Mouse (Mus musculus): ENCODE data around the gene Ptch2. TPM values are rescaled to one million over a fixed set of nuclear protein-coding genes. Genes with fewer than 3 reads are reported as not detected.

Gene Ptch2
- polyA plus RNA-seq, 1 experiment from 2014 or later = 3.5 TPM

DNA sequence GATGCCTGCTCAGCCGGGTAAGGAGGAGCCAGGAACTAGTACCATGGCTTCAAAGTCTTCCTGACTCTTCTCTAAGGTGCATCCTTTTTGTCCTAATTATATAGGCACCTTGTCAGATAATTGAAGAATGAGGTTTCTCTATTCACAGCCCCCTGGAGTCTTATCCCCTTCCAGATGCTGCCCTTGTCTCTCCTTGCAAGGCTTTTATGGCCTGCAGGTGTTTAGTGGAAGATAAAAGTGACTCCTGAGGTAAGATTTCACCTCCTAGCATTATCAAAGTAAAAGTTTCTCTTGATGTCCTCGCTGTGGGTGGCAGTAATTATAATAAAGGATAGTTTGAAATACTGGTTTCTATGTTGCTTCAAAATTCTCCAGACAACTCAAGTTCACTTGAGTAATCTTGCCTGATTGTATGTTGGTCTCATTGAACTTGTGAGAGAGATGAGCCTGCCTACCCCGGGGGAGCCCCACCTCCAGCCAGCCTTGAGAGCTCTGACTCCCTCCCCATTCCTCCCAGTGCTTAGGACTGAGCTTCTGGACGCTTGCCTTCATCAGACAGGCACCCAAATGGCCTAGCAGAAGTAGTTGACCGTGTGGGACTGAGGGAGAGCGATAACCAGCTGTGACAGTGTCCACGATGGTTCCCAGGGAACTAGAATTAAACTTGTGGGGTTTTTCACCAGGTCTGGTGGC lies 7.8 kb upstream of the Ptch2 start:
- no peaks in the 10 kb centered on the region for H3K27me3 ChIP-seq (ENCODE audit: insufficient read depth, poor library complexity, severe bottlenecking)
- peaks cover 12% of the 10 kb centered on the region for H3K36me3 ChIP-seq
- no peak for DNase-seq (ENCODE audit: low spot score)
- H3K27ac ChIP-seq = no peak overlapping the region
- H3K4me3 ChIP-seq = no peak overlapping the region
- WGBS = 76% methylated on average over 7 of the region's 7 CpGs
- no peaks in the 10 kb centered on the region for H3K9me3 ChIP-seq
- H3K4me1 ChIP-seq = 0 out of 2 replicates have a peak, but pooled peaks cover 5% of the 10 kb centered on the region

GRCm38 (mm10) chr4:117090586-117090985 lies 5.3 kb upstream of the Ptch2 start:
- no peak for DNase-seq (ENCODE audit: low spot score)
- Histone ChIP-seq H3K4me1 (peaks cover 9% of the 10 kb centered on the region), H3K4me3 (no peak overlapping the region), H3K27me3 (ENCODE audit: insufficient read depth, poor library complexity, severe bottlenecking) (no peaks in the 10 kb centered on the region), H3K27ac (no peak overlapping the region), H3K9me3 (no peaks in the 10 kb centered on the region), H3K36me3 (peaks cover 8% of the 10 kb centered on the region)
- 76% methylated on average over 7 of the region's 7 CpGs for WGBS

- H3K4me1 ChIP-seq = peaks cover 24% of the 10 kb centered on the region
- no peak for DNase-seq (ENCODE audit: low spot score)
- H3K27me3 ChIP-seq (ENCODE audit: insufficient read depth, poor library complexity, severe bottlenecking) = peaks cover 3% of the 10 kb centered on the region; the same call in 1 of the 2 replicates
- no peaks in the 10 kb centered on the region for H3K9me3 ChIP-seq
- H3K27ac ChIP-seq = no peak overlapping the region
- WGBS = 86% methylated on average over 3 of the region's 3 CpGs
- H3K4me3 ChIP-seq = no peak overlapping the region
- 0 out of 2 replicates have a peak, but pooled peaks cover 2% of the 10 kb centered on the region for H3K36me3 ChIP-seq
These were observed 1.1 kb upstream of the Ptch2 start for GRCm38 (mm10) chr4:117094626-117095361.

- Histone ChIP-seq H3K27me3 (ENCODE audit: insufficient read depth, poor library complexity, severe bottlenecking) (peaks cover 3% of the 10 kb centered on the region; the same call in 1 of the 2 replicates), H3K36me3 (0 out of 2 replicates have a peak, but pooled peaks cover 2% of the 10 kb centered on the region), H3K27ac (peak overlapping the region; percentile 48; the same call in 1 of the 2 replicates), H3K9me3 (no peaks in the 10 kb centered on the region), H3K4me3 (peak overlapping the region; percentile 80), H3K4me1 (peaks cover 24% of the 10 kb centered on the region)
- no peak for DNase-seq (ENCODE audit: low spot score)
- WGBS = 12% methylated on average over 5 of the region's 5 CpGs
These were observed 791 bp downstream of the Ptch2 start for GRCm38 (mm10) chr4:117096666-117097065.

DNA sequence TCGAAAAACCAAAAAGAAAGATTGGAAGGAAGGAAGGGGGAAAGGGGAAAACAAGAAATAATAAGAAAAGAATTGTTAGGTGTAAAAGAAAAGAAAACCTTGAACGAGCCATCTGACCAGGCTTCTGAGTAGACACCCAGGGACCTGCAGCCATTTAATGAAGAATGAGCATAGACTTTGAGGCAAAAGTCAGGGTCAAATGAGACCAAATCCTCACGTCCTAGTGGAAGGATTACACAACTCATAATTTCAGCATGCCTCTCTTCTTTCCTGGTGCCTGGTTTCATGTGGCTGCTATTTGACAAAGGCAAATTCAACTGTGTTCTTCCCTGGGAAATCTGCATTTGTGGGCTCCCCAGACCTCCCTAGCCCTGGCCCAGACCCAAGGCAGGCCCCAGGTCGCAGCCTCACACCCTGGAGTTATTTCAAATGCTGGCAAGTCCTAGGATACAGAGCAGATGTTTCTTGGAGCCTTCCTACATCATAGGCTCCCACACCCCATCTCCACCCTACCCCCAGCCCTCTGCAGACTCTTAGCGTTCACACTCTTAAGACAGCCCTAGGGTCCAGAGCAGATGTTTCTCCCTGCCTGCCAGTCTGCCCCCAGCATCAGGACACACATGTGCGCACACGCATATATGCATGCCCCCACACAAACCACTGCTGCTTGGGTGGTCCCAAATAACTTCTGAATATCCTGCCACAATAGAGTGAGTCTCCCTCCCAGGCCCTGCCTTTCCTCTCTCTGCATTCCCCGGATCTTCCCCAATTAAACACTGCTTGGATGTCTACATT lies 2.3 kb downstream of the Ptch2 start:
- 70% methylated on average over 8 of the region's 8 CpGs for WGBS
- H3K4me1 ChIP-seq = peaks cover 24% of the 10 kb centered on the region

DNA sequence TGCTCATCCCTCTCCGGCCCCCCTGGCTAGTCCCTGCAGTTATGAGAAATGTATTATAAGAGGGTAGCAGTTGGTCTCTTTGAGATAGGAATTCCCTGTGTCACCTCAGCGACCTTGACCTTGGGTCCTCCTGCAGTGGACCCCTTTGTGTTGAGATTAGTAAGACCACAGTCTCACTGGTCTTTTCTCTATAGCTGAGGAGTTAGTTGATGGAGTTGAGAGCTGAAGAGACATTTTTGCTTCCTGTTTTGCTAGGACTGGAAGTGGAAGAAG lies 2.8 kb downstream of the Ptch2 start:
- Histone ChIP-seq H3K9me3 (no peaks in the 10 kb centered on the region), H3K4me3 (no peak overlapping the region), H3K4me1 (peaks cover 25% of the 10 kb centered on the region), H3K27me3 (ENCODE audit: insufficient read depth, poor library complexity, severe bottlenecking) (peaks cover 3% of the 10 kb centered on the region; the same call in 1 of the 2 replicates), H3K27ac (no peak overlapping the region), H3K36me3 (peaks cover 5% of the 10 kb centered on the region; the same call in 1 of the 2 replicates)
- DNase-seq (ENCODE audit: low spot score) = no peak
- 77% methylated on average over 2 of the region's 2 CpGs for WGBS

More for the DNA sequence above, 2.3 kb downstream of the Ptch2 start:
- H3K4me3 ChIP-seq = no peak overlapping the region
- no peak for DNase-seq (ENCODE audit: low spot score)
- peaks cover 3% of the 10 kb centered on the region; the same call in 1 of the 2 replicates for H3K27me3 ChIP-seq (ENCODE audit: insufficient read depth, poor library complexity, severe bottlenecking)
- H3K27ac ChIP-seq = no peak overlapping the region
- H3K9me3 ChIP-seq = no peaks in the 10 kb centered on the region
- H3K36me3 ChIP-seq = peaks cover 4% of the 10 kb centered on the region; the same call in 1 of the 2 replicates

GRCm38 (mm10) chr4:117100036-117100435 lies 4.2 kb downstream of the Ptch2 start:
- Histone ChIP-seq H3K36me3 (peaks cover 10% of the 10 kb centered on the region; the same call in 1 of the 2 replicates), H3K4me1 (peaks cover 32% of the 10 kb centered on the region), H3K27me3 (ENCODE audit: insufficient read depth, poor library complexity, severe bottlenecking) (peaks cover 3% of the 10 kb centered on the region; the same call in 1 of the 2 replicates), H3K27ac (no peak overlapping the region), H3K9me3 (no peaks in the 10 kb centered on the region), H3K4me3 (no peak overlapping the region)
- no peak for DNase-seq (ENCODE audit: low spot score)
- WGBS = 75% methylated on average over 4 of the region's 4 CpGs

GRCm38 (mm10) chr4:117101218-117101617 lies 5.3 kb downstream of the Ptch2 start:
- Histone ChIP-seq H3K4me3 (no peak overlapping the region), H3K27me3 (ENCODE audit: insufficient read depth, poor library complexity, severe bottlenecking) (peaks cover 3% of the 10 kb centered on the region; the same call in 1 of the 2 replicates), H3K9me3 (no peaks in the 10 kb centered on the region), H3K4me1 (peaks cover 30% of the 10 kb centered on the region), H3K27ac (peak overlapping the region; percentile 59; the same call in 1 of the 2 replicates), H3K36me3 (peaks cover 10% of the 10 kb centered on the region; the same call in 1 of the 2 replicates)
- DNase-seq (ENCODE audit: low spot score) = peak; percentile 83
- 45% methylated on average over 7 of the region's 7 CpGs for WGBS

DNA sequence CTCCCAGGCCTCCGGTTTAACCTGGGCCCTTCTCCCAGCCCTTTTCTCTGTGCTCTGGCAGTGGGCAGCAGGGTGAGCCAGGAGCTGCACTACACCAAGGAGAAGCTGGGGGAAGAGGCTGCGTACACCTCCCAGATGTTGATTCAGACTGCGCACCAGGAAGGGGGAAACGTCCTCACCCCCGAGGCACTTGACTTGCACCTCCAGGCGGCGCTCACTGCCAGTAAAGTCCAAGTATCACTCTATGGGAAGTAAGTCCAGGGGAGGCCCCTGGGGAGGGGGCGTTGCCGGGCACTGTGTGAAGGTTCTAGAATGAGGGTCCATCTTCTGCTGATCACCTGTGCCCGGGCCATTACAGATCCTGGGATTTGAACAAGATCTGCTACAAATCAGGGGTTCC lies 8.8 kb downstream of the Ptch2 start:
- Histone ChIP-seq H3K4me1 (peaks cover 16% of the 10 kb centered on the region; the same call in 1 of the 2 replicates), H3K4me3 (no peak overlapping the region), H3K27me3 (ENCODE audit: insufficient read depth, poor library complexity, severe bottlenecking) (no peaks in the 10 kb centered on the region), H3K36me3 (peaks cover 26% of the 10 kb centered on the region), H3K27ac (no peak overlapping the region), H3K9me3 (no peaks in the 10 kb centered on the region)
- 77% methylated on average over 10 of the region's 10 CpGs for WGBS
- DNase-seq (ENCODE audit: low spot score) = no peak

DNA sequence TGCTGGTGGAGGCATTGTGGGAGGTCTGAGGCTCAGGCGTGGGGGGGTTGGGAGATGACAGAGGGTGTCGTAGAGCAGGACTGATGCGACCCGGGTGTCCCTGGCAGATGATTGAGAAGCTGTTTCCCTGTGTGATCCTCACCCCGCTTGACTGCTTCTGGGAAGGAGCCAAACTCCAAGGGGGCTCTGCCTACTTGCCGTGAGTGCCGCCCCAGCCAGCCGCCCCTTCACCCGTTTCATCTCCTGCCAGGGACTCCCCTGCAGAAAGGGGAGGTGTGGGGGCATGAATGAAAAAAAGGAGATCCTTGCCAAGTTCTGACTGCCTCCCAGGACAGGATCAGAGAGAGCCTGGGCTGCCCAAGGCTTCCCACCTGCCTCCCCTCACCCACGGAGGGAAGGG lies 9.3 kb downstream of the Ptch2 start:
- no peaks in the 10 kb centered on the region for H3K27me3 ChIP-seq (ENCODE audit: insufficient read depth, poor library complexity, severe bottlenecking)

GRCm38 (mm10) chr4:117107813-117108523 lies 12.1 kb downstream of the Ptch2 start:
- no peak for DNase-seq (ENCODE audit: low spot score)
- H3K4me3 ChIP-seq = no peak overlapping the region
- H3K27me3 ChIP-seq (ENCODE audit: insufficient read depth, poor library complexity, severe bottlenecking) = no peaks in the 10 kb centered on the region
- WGBS = 88% methylated on average over 18 of the region's 18 CpGs
- H3K9me3 ChIP-seq = no peaks in the 10 kb centered on the region
- peaks cover 47% of the 10 kb centered on the region for H3K36me3 ChIP-seq
- H3K27ac ChIP-seq = no peak overlapping the region
- peaks cover 16% of the 10 kb centered on the region; the same call in 1 of the 2 replicates for H3K4me1 ChIP-seq

More for the DNA sequence above, 9.3 kb downstream of the Ptch2 start:
- Histone ChIP-seq H3K36me3 (peaks cover 30% of the 10 kb centered on the region), H3K4me1 (peaks cover 16% of the 10 kb centered on the region; the same call in 1 of the 2 replicates), H3K27ac (no peak overlapping the region), H3K4me3 (no peak overlapping the region), H3K9me3 (no peaks in the 10 kb centered on the region)
- 68% methylated on average over 10 of the region's 10 CpGs for WGBS
- no peak for DNase-seq (ENCODE audit: low spot score)

DNA sequence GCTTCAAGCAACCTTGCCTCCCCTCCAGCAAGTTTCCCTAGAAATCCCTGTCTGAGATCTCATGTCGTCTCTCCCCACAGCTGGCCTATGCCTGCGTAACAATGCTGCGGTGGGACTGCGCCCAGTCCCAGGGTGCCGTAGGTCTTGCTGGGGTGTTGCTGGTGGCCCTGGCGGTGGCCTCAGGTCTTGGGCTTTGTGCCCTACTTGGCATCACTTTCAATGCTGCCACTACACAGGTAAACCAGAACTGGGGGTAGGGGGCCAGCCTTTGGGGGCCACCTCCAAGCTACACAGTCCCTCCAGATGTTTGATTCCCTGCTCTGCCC lies 12.6 kb downstream of the Ptch2 start:
- Histone ChIP-seq H3K27ac (no peak overlapping the region), H3K27me3 (ENCODE audit: insufficient read depth, poor library complexity, severe bottlenecking) (no peaks in the 10 kb centered on the region), H3K4me3 (no peak overlapping the region), H3K36me3 (peaks cover 46% of the 10 kb centered on the region), H3K4me1 (peaks cover 16% of the 10 kb centered on the region; the same call in 1 of the 2 replicates), H3K9me3 (no peaks in the 10 kb centered on the region)
- WGBS = 91% methylated on average over 6 of the region's 6 CpGs
- DNase-seq (ENCODE audit: low spot score) = no peak

Data from heart, embryonic 10.5 days (tissue).